ENCODE assay signal across 11 mouse cellular contexts in genomic region chr11:18931001-18931874, GRCm38 (mm10).
DNase-seq lines count a peak whose midpoint lies in the region; ATAC-seq and TF ChIP-seq lines count a peak whose summit lies in the region.
"Had no signal": no experiment of that assay in that cellular context is flagged by ENCODE, and none has a peak within 500 bp of the region (broad histone marks: within the 10 kb centered on the region; RNA-seq: fewer than 3 reads in every experiment).

No protein-coding gene starts in this region.

- H3K4me2 ChIP-seq in kidney, postnatal 0 days (ENCODE audit: low read length): no peak overlapping the region
- H3K4me2 ChIP-seq in limb, embryonic 11.5 days (ENCODE audit: low read depth, severe bottlenecking): no peak overlapping the region
- no peak overlapping the region for H3K4me2 ChIP-seq in stomach, embryonic 16.5 days (ENCODE audit: low read depth, low read length)
- H3K4me2 ChIP-seq: liver, embryonic 11.5 days had no signal

- no peak overlapping the region for H3K27ac ChIP-seq in kidney, postnatal 0 days
- H3K27ac ChIP-seq in limb, embryonic 11.5 days (replicated peaks; ENCODE audit: low read depth, low read length): no peak overlapping the region
- peak overlapping the region; percentile 50; the same call in 1 of the 2 replicates for H3K27ac ChIP-seq in stomach, embryonic 16.5 days (ENCODE audit: low read length)
- H3K27ac ChIP-seq: layer of hippocampus, adult 2 months had no signal

- 34% methylated on average over 15 of the region's 15 CpGs for WGBS in kidney, postnatal 0 days
- WGBS in limb, embryonic 11.5 days: 13% methylated on average over 15 of the region's 15 CpGs
- 26% methylated on average over 15 of the region's 15 CpGs for WGBS in stomach, embryonic 16.5 days

- H3K4me1 ChIP-seq in kidney, postnatal 0 days (replicated peaks; ENCODE audit: insufficient read depth, low read length): no peaks in the 10 kb centered on the region
- H3K4me1 ChIP-seq in limb, embryonic 11.5 days (ENCODE audit: control insufficient read depth, insufficient read depth, low read length): peaks cover 8% of the 10 kb centered on the region
- peaks cover 33% of the 10 kb centered on the region for H3K4me1 ChIP-seq in stomach, embryonic 16.5 days (ENCODE audit: control insufficient read depth, insufficient read depth, low read length)

- no peaks in the 10 kb centered on the region for H3K9me3 ChIP-seq in kidney, postnatal 0 days (replicated peaks; ENCODE audit: low read length)
- no peaks in the 10 kb centered on the region for H3K9me3 ChIP-seq in limb, embryonic 11.5 days (ENCODE audit: control insufficient read depth, low read length)
- H3K9me3 ChIP-seq in stomach, embryonic 16.5 days (replicated peaks; ENCODE audit: control insufficient read depth, low read length): no peaks in the 10 kb centered on the region

- H3K36me3 ChIP-seq in kidney, postnatal 0 days (ENCODE audit: insufficient read depth, low read length): no peaks in the 10 kb centered on the region
- no peaks in the 10 kb centered on the region for H3K36me3 ChIP-seq in limb, embryonic 11.5 days (ENCODE audit: control insufficient read depth, insufficient read depth, low read length)
- peaks cover 4% of the 10 kb centered on the region; the same call in 1 of the 2 replicates for H3K36me3 ChIP-seq in stomach, embryonic 16.5 days (ENCODE audit: control insufficient read depth, insufficient read depth, low read length)

- peak; percentile 50 for DNase-seq in embryo, embryonic 10 days (ENCODE audit: low spot score)
- no peak for DNase-seq in embryo, embryonic 9.5 days (ENCODE audit: extremely low spot score)
- peak; percentile 57 for DNase-seq in kidney, postnatal 0 days (ENCODE audit: low spot score)
- no peak for DNase-seq in kidney, adult 11 months
- peak; percentile 40 for DNase-seq in limb, embryonic 11.5 days (ENCODE audit: low spot score)
- DNase-seq in spleen, postnatal 14 days (ENCODE audit: low spot score in 2 of 2): no peak
- no peak for DNase-seq in thymus, adult 18-20 months
- DNase-seq: thymus, postnatal 25 days had no signal

- no peaks in the 10 kb centered on the region for H3K27me3 ChIP-seq in kidney, postnatal 0 days (ENCODE audit: insufficient read depth, low read length)
- 0 out of 2 replicates have a peak, but pooled peaks cover 11% of the 10 kb centered on the region for H3K27me3 ChIP-seq in limb, embryonic 11.5 days (ENCODE audit: control insufficient read depth, insufficient read depth, low read length)
- H3K27me3 ChIP-seq in stomach, embryonic 16.5 days (ENCODE audit: control insufficient read depth, insufficient read depth, low read length): no peaks in the 10 kb centered on the region

- TF ChIP-seq CTCF in kidney, postnatal 0 days (IDR thresholded peaks at IDR 0.05; ENCODE audit: low read depth): no peak

- no peak overlapping the region for H3K9ac ChIP-seq in kidney, postnatal 0 days (ENCODE audit: low read depth, low read length)
- no peak overlapping the region for H3K9ac ChIP-seq in limb, embryonic 11.5 days (ENCODE audit: low read length)
- H3K9ac ChIP-seq in stomach, embryonic 16.5 days (ENCODE audit: low read length): no peak overlapping the region

- ATAC-seq in kidney, postnatal 0 days (replicated peaks; ENCODE audit: low FRiP score, low read depth): no peak
- no peak for ATAC-seq in limb, embryonic 11.5 days (ENCODE audit: insufficient number of reproducible peaks, low FRiP score, low TSS enrichment, low read depth)
- ATAC-seq in stomach, embryonic 16.5 days (ENCODE audit: insufficient read depth, low FRiP score): no peak

- no peak overlapping the region for H3K4me3 ChIP-seq in kidney, postnatal 0 days (replicated peaks; ENCODE audit: low read depth, low read length)
- H3K4me3 ChIP-seq in limb, embryonic 11.5 days (ENCODE audit: low read depth, low read length): no peak overlapping the region
- no peak overlapping the region for H3K4me3 ChIP-seq in stomach, embryonic 16.5 days (replicated peaks; ENCODE audit: low read length)
- H3K4me3 ChIP-seq: layer of hippocampus, adult 2 months had no signal

Comparison
In these comparisons a context has a peak if more than half of its experiments do, and no peak if none do; other contexts are left out.
1. DNase-seq: peak in embryo, embryonic 10 days (single experiment), kidney, postnatal 0 days (single experiment) and limb, embryonic 11.5 days (single experiment); none in embryo, embryonic 9.5 days (single experiment), kidney, adult 11 months (single experiment), spleen, postnatal 14 days (0 of 2) and thymus, adult 18-20 months (0 of 2).